Mouse (Mus musculus): ENCODE results near the gene Lef1. TPM values are rescaled to one million over a fixed set of nuclear protein-coding genes. Genes with fewer than 3 reads are reported as not detected.
A peak's percentile ranks its signal among the peaks of the same experiment; 100 is the strongest.

Gene Lef1
- total RNA-seq (2017), result 0.38 and 0.89 TPM in 2 replicates

- ATAC-seq (replicated peaks in 1 of 2; ENCODE audit: insufficient read depth in 1 of 2, low FRiP score in 2 of 2, low TSS enrichment in 1 of 2, low read depth in 1 of 2, poor library complexity in 2 of 2, severe bottlenecking in 2 of 2), result no peak
Measured at GRCm38 (mm10) chr3:131110191-131111150, at the start of gene Lef1. Lef1 (plus strand) TSS chr3:131110471.

- no peak for ATAC-seq (replicated peaks in 1 of 2; ENCODE audit: insufficient read depth in 1 of 2, low FRiP score in 2 of 2, low TSS enrichment in 1 of 2, low read depth in 1 of 2, poor library complexity in 2 of 2, severe bottlenecking in 2 of 2)
Measured at GRCm38 (mm10) chr3:131065001-131065400, 45.3 kb upstream of the Lef1 start.

DNA sequence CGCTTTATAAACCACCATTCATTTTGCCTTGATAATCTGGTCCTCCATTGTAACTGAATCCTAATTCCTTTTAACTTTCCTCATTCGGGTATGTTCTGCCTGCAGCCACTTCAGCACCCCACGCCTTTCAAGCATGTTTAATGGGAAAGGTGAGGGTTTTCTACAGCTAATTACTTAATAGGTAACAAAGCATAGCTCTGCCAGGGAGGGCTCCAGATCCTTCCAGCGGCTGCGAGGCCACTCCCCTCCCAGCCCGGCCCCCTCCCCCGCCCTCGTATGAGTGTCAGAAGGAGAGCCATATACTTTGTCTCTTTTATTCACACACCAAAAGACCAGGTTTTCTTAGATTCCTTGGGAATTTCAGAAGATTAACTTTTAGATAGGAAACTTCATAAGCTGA is 44.1 kb upstream of the Lef1 start:
- ATAC-seq (replicated peaks in 1 of 2; ENCODE audit: insufficient read depth in 1 of 2, low FRiP score in 2 of 2, low TSS enrichment in 1 of 2, low read depth in 1 of 2, poor library complexity in 2 of 2, severe bottlenecking in 2 of 2), result no peak

DNA sequence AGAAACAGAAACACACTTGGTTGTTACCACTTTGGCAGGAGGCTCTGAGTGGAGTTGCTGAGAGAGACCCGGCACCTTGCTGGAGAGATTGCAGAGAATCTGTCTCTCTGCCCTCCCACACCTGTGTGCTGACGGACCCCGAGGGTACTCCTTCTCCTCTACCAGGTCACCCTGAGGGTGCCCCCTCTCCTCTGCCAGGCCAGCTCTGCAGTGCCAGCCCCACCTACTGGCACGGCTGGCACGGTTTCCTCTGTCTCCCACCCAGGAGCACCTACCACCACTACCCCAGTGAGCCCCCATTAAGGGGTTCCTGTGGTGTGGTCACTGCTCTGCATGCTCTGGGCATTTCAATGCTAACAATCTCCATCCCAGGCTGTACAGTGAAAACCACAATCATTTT is 42.3 kb upstream of the Lef1 start:
- ATAC-seq (replicated peaks in 1 of 2; ENCODE audit: insufficient read depth in 1 of 2, low FRiP score in 2 of 2, low TSS enrichment in 1 of 2, low read depth in 1 of 2, poor library complexity in 2 of 2, severe bottlenecking in 2 of 2), result no peak

- no peak for ATAC-seq (replicated peaks in 1 of 2; ENCODE audit: insufficient read depth in 1 of 2, low FRiP score in 2 of 2, low TSS enrichment in 1 of 2, low read depth in 1 of 2, poor library complexity in 2 of 2, severe bottlenecking in 2 of 2)
Measured at GRCm38 (mm10) chr3:131070210-131070609, 40.1 kb upstream of the Lef1 start.

DNA sequence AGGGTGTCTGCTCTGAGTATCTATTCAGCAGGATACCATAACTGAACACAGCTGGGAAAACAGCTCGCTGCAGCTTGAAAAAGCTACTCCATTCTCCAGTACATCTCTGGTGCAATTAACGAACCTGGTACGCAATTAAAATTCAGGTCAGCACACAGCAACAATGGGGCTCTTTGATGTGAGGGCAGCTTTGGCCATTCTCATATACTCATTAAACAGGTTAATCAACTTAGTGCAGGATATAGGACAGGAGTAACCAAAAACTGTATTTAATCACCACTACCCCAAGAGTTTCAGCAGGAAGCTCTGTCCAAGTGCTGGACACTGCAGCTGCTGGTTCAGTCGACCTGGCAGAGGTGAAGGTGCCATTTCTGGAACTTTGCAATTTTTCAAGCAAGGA is 37.6 kb upstream of the Lef1 start:
- no peak for ATAC-seq (replicated peaks in 1 of 2; ENCODE audit: insufficient read depth in 1 of 2, low FRiP score in 2 of 2, low TSS enrichment in 1 of 2, low read depth in 1 of 2, poor library complexity in 2 of 2, severe bottlenecking in 2 of 2)

GRCm38 (mm10) chr3:131073946-131074345 is 36.3 kb upstream of the Lef1 start:
- ATAC-seq (replicated peaks in 1 of 2; ENCODE audit: insufficient read depth in 1 of 2, low FRiP score in 2 of 2, low TSS enrichment in 1 of 2, low read depth in 1 of 2, poor library complexity in 2 of 2, severe bottlenecking in 2 of 2), result no peak

DNA sequence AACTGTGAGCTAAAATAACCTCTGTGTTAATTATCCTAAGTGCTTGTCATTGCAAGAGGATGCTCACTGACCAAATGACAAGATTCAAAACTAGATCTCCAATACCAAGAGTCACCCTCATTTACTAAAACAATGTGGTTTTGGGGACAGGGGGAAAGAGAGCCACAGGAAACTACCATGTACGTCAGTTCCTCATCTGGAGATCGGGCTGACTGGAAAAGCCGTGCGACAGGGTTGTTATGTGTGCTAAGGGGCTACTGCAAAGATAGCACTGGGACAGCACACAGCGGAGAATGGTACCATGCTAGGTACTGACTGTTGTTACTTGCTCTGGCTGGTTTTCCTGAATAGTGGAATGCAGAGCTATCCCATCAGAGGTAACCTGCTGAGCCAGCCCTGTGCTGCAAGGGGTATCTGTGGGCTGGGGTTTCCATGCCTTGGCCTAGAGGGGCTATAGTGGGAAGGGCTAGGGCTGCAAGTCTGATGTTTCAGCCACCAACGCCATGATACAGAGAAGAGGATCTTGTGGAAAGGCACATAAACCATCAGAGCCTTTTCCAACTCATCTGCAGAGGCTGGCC is 32.1 kb upstream of the Lef1 start:
- ATAC-seq (replicated peaks in 1 of 2; ENCODE audit: insufficient read depth in 1 of 2, low FRiP score in 2 of 2, low TSS enrichment in 1 of 2, low read depth in 1 of 2, poor library complexity in 2 of 2, severe bottlenecking in 2 of 2), result peak; percentile 27 to 39; a peak in 1 of 4 replicates

DNA sequence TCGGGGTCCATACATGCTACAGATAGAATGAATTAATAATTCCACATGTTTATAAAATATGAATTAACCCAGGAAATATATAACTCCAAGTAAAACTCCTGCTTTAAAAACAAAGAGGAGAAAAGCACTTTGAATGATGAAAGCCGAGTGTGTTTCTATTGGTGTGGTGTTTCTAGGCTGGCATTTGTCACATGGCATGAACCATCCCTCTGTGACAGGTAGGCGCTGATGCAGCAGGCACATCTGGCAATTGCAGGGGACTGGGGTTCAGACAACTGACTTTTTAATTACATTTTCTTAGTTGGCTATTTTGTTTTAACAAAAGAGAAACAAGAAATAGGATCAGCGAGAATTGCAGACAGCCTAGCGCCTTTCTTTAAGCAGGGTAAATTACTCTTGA is 31.6 kb upstream of the Lef1 start:
- no peak for ATAC-seq (replicated peaks in 1 of 2; ENCODE audit: insufficient read depth in 1 of 2, low FRiP score in 2 of 2, low TSS enrichment in 1 of 2, low read depth in 1 of 2, poor library complexity in 2 of 2, severe bottlenecking in 2 of 2)

- ATAC-seq (replicated peaks in 1 of 2; ENCODE audit: insufficient read depth in 1 of 2, low FRiP score in 2 of 2, low TSS enrichment in 1 of 2, low read depth in 1 of 2, poor library complexity in 2 of 2, severe bottlenecking in 2 of 2), result no peak
Measured at GRCm38 (mm10) chr3:131083722-131084121, 26.5 kb upstream of the Lef1 start.

DNA sequence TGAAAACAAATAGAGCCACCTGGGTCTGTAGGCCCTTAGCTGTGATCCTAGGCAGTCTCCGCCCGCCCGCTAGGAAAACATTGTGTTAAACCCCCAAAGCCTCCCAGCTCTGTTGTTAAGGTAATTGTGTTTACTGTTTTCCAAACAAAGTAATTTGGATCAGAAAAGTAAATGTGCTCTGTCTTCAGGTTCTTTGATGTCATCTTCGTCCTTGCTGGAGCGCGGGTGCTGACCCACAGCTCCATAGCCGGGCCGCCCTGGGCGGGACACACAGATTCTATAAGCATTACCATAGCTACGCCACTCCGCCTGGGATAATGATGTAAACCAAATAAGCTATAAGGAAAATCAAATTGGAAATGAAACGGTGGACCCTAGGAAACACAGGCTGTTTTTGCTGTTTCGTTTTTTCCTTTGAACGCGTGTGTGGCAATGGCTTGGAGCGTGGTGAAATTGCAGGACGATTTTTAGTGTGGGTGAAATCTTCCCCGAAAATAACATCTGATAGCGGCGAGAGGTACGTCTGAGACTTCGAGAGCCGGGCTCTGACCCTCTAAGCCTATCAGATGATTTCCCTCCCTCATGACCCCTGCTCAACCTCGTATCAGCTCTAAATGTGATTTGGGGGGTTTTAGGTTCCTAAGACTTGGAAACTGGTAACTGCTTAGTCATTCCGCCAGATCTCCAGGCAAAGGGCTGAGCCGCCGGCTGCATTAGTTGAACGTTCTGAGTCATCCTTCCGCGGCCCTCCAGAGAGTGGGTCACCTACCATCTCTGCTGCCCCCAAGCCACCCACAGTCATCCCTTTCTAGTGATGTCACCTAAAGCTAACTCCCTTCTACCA is 25.3 kb upstream of the Lef1 start:
- ATAC-seq (replicated peaks in 1 of 2; ENCODE audit: insufficient read depth in 1 of 2, low FRiP score in 2 of 2, low TSS enrichment in 1 of 2, low read depth in 1 of 2, poor library complexity in 2 of 2, severe bottlenecking in 2 of 2), result peak; percentile 47 to 68; a peak in 3 of 4 replicates

DNA sequence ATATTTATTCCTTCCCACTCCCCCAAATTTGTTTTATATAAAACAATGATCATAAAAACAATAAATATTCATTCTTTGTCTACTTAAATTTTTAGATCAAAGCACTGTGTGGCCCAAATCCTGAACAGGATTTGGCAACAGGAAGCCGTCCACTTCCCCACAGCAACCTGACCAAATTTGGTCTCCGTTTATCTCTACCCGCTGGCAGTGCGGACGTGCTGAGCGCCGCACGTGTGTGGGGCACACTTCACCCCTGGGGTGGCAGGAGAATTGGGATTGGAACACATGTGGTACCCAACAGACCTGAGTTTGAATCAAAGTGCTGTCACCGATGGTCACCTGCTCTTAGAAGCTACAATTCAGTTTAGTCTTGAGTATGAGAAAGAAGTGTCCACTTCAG is 24.3 kb upstream of the Lef1 start:
- peak; percentile 61 to 67 for ATAC-seq (replicated peaks in 1 of 2; ENCODE audit: insufficient read depth in 1 of 2, low FRiP score in 2 of 2, low TSS enrichment in 1 of 2, low read depth in 1 of 2, poor library complexity in 2 of 2, severe bottlenecking in 2 of 2)

GRCm38 (mm10) chr3:131089721-131090120 is 20.6 kb upstream of the Lef1 start:
- ATAC-seq (replicated peaks in 1 of 2; ENCODE audit: insufficient read depth in 1 of 2, low FRiP score in 2 of 2, low TSS enrichment in 1 of 2, low read depth in 1 of 2, poor library complexity in 2 of 2, severe bottlenecking in 2 of 2), result no peak

GRCm38 (mm10) chr3:131092113-131092512 is 18.2 kb upstream of the Lef1 start:
- ATAC-seq (replicated peaks in 1 of 2; ENCODE audit: insufficient read depth in 1 of 2, low FRiP score in 2 of 2, low TSS enrichment in 1 of 2, low read depth in 1 of 2, poor library complexity in 2 of 2, severe bottlenecking in 2 of 2), result no peak

DNA sequence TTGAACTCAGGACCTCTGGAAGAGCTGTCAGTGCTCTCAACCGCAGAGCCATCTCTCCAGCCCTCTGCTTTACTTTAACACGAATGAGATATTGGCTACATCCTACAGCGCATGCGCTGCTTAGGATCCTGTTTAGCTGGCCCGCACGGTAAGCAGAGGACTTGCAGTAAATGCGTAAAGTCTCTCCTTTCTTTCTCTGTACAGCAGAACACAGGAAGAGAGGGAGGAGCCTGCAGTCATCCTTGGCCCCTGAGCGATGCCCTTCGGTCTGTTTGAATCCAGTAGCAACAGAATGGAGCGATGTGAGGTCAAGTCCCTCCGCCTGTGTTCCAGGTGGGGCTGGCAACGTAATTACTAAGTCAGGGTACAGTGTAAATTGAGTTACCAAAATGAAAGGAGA is 16.5 kb upstream of the Lef1 start:
- no peak for ATAC-seq (replicated peaks in 1 of 2; ENCODE audit: insufficient read depth in 1 of 2, low FRiP score in 2 of 2, low TSS enrichment in 1 of 2, low read depth in 1 of 2, poor library complexity in 2 of 2, severe bottlenecking in 2 of 2)

DNA sequence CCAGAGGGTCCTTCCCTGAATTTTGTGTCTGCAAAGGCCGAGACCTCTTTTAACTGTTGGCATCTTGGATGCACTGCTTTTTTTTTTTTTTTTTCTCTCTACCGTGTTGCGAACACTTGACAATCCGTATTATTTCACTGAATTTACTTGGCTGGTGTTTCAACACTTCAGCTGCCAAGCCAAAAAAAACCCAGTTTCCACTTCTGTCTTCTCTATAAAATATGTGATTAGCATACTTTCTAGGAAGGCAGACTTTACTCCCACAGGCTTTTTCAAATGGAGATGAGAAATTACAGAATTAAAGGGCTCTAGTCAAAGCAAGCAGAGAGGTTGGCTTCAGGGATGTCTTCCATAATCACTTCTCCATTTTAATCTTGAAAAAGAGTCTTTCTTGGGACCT is 14.2 kb upstream of the Lef1 start:
- no peak for ATAC-seq (replicated peaks in 1 of 2; ENCODE audit: insufficient read depth in 1 of 2, low FRiP score in 2 of 2, low TSS enrichment in 1 of 2, low read depth in 1 of 2, poor library complexity in 2 of 2, severe bottlenecking in 2 of 2)

DNA sequence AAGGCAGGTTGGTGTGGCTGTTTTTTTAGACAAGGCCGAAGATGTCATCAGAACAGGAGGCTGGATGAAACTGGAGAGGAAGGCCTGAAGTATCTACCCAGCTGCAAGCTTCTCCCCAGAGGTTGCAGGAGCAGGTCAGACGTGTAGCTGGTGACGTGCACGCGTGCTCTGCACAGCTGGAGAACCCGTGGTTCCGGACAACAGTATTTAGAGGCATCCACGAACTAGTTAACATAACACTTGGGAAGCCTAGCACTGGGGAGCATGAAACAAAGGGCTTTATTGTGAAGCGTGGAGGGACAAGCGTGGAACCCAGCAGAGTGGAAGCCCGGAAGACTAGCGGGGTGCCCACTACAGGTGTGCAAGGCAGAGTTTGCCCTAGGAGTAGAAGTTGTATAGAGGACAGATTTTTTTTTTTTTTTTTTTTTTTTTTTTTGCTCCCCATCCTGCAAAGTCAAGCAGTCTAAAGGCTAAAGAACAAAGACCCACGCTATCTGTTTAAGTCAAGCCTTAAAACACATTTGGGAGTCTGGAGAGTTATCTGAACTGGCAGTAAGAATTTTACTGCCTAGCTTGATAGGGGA is 8.0 kb upstream of the Lef1 start:
- ATAC-seq (replicated peaks in 1 of 2; ENCODE audit: insufficient read depth in 1 of 2, low FRiP score in 2 of 2, low TSS enrichment in 1 of 2, low read depth in 1 of 2, poor library complexity in 2 of 2, severe bottlenecking in 2 of 2), result no peak

DNA sequence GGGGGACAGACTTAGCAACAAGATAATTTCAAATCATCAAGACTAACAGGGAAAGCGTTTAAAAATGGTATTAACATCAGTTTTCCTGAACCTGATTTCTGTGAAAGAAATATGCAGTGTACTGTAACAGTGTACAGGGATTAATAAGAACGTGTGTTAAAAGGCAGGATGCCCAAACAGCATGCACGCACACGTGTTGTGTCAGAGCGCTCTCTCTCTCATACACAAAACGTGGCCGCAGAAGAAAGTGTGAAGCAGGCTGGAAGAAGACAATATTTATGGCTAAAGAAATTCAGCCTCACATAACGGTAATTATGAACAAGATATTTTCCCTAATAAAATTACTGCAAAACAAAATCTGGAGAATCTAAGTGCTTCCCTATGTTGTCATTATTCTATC is 4.9 kb upstream of the Lef1 start:
- ATAC-seq (replicated peaks in 1 of 2; ENCODE audit: insufficient read depth in 1 of 2, low FRiP score in 2 of 2, low TSS enrichment in 1 of 2, low read depth in 1 of 2, poor library complexity in 2 of 2, severe bottlenecking in 2 of 2), result no peak

Data from hematopoietic stem cell, adult 5-6 weeks (primary cell).